Mouse (Mus musculus): ENCODE results near the gene Fam198a. TPM values are rescaled to one million over a fixed set of nuclear protein-coding genes. Genes with fewer than 3 reads are reported as not detected.

The Fam198a gene
- total and polyA plus RNA-seq, 3 experiments = 0.12 to 0.26 TPM; not detected in 1

DNA sequence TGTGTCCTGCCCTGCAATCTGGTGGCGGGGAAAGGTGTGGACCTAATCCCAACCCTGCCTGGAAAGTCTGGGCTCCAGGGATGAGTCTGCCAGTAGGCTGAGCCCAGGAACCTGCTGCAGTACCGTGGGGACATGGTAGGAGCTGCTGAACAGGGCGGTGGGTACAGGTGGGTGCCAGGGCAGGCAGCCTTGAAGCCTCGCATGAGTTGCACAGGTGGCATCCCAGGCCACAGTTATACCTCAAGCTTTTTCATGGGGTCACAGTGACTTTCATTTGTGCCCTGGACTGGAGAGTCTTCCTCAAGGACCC lies 281 bp downstream of the Fam198a start:
- no peak overlapping the region for H3K9ac ChIP-seq (ENCODE audit: control insufficient read depth, low read depth, low read length, poor library complexity, severe bottlenecking)
- H3K4me3 ChIP-seq (ENCODE audit: control insufficient read depth in 1 of 2, insufficient read depth in 1 of 2, low read depth in 2 of 2, low read length in 2 of 2) = no peak overlapping the region
- H3K79me2 ChIP-seq (ENCODE audit: control insufficient read depth, insufficient read depth, low read length, poor library complexity) = no peaks in the 10 kb centered on the region
- no peak for DNase-seq (ENCODE audit: low read depth, low spot score)
- no peaks in the 10 kb centered on the region for H3K27me3 ChIP-seq (ENCODE audit: control insufficient read depth in 1 of 2, insufficient read depth in 2 of 2, low read length in 2 of 2)
- H3K27ac ChIP-seq (ENCODE audit: control insufficient read depth, low read depth, low read length) = no peak overlapping the region
- H3K36me3 ChIP-seq (ENCODE audit: control insufficient read depth in 1 of 2, insufficient read depth in 2 of 2, low read length in 2 of 2) = no peaks in the 10 kb centered on the region
- no peaks in the 10 kb centered on the region for H3K9me3 ChIP-seq (replicated peaks; ENCODE audit: insufficient read depth, low read length)
- no peak for TF ChIP-seq ZKSCAN1 (IDR thresholded peaks at IDR 0.05; ENCODE audit: low read depth, low read length)
- TF ChIP-seq ETS1 (IDR thresholded peaks at IDR 0.05; ENCODE audit: low read depth, low read length) = no peak
- TF ChIP-seq UBTF (IDR thresholded peaks at IDR 0.05; ENCODE audit: borderline replicate concordance, insufficient read depth, low read depth, low read length) = no peak
- TF ChIP-seq ZNF384 (IDR thresholded peaks at IDR 0.05; ENCODE audit: low read depth, low read length) = no peak
- no peak for TF ChIP-seq MAZ (IDR thresholded peaks at IDR 0.05; ENCODE audit: low read depth, low read length)
- TF ChIP-seq SIN3A (IDR thresholded peaks at IDR 0.05; ENCODE audit: low read length) = no peak
- H3K4me1 ChIP-seq (ENCODE audit: control insufficient read depth in 1 of 2, insufficient read depth in 2 of 2, low read length in 2 of 2) = no peaks in the 10 kb centered on the region

DNA sequence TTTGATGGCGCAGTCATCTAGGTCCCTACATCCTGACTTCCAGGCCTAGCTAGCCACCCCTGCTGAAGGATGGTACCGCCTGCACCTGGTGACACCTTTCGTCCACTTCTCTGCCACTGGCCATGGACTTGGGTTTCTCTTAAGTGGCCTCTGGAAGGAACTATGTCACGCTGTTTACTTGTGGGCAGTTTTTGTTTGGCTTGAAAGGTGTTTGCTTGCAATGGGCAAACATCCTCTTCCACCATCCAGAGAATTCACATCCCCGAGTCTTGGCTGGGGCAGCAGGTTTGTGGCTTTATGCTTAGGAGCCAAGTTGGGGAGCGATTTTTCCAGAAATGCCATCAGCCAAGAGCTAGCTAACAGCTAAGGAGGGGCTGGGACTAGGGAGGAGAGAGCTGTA lies 1.8 kb downstream of the Fam198a start:
- TF ChIP-seq USF1 (IDR thresholded peaks at IDR 0.05; ENCODE audit: low read depth, low read length) (no peak), KAT2A (conservative IDR thresholded peaks at IDR 0.05; ENCODE audit: low read depth, low read length) (no peak), CHD2 (IDR thresholded peaks at IDR 0.05; ENCODE audit: low read length) (no peak), ELF1 (IDR thresholded peaks at IDR 0.05; ENCODE audit: low read depth, low read length) (no peak), POLR2A (IDR thresholded peaks at IDR 0.05; ENCODE audit: control insufficient read depth in 1 of 2, insufficient read depth in 1 of 2, low read depth in 1 of 2, low read length in 2 of 2, poor library complexity in 1 of 2) (no peak), E2F4 (IDR thresholded peaks at IDR 0.05; ENCODE audit: borderline replicate concordance, low read depth, low read length) (no peak), CHD1 (IDR thresholded peaks at IDR 0.05; ENCODE audit: low read depth, low read length) (no peak), MAX (IDR thresholded peaks at IDR 0.05; ENCODE audit: low read length) (no peak), MXI1 (IDR thresholded peaks at IDR 0.05; ENCODE audit: low read depth, low read length) (no peak), NELFE (IDR thresholded peaks at IDR 0.05; ENCODE audit: low read depth, low read length) (no peak), BHLHE40 (IDR thresholded peaks at IDR 0.05; ENCODE audit: borderline replicate concordance, low read depth, low read length) (no peak), POLR2AphosphoS2 (IDR thresholded peaks at IDR 0.05; ENCODE audit: low read length) (no peak), GABPA (IDR thresholded peaks at IDR 0.05; ENCODE audit: low read depth, low read length) (no peak), ZNF384 (IDR thresholded peaks at IDR 0.05; ENCODE audit: low read depth, low read length) (no peak), NRF1 (IDR thresholded peaks at IDR 0.05; ENCODE audit: insufficient read depth, low read depth, low read length, poor library complexity, severe bottlenecking) (no peak), EP300 (IDR thresholded peaks at IDR 0.05; ENCODE audit: low read depth in 1 of 2, low read length in 2 of 2) (no peak)
- Histone ChIP-seq H3K4me1 (ENCODE audit: control insufficient read depth in 1 of 2, insufficient read depth in 2 of 2, low read length in 2 of 2) (no peaks in the 10 kb centered on the region), H3K9me3 (replicated peaks; ENCODE audit: insufficient read depth, low read length) (no peaks in the 10 kb centered on the region), H3K9ac (ENCODE audit: control insufficient read depth, low read depth, low read length, poor library complexity, severe bottlenecking) (no peak overlapping the region), H3K36me3 (ENCODE audit: control insufficient read depth in 1 of 2, insufficient read depth in 2 of 2, low read length in 2 of 2) (no peaks in the 10 kb centered on the region), H3K27me3 (ENCODE audit: control insufficient read depth in 1 of 2, insufficient read depth in 2 of 2, low read length in 2 of 2) (no peaks in the 10 kb centered on the region), H3K79me2 (ENCODE audit: control insufficient read depth, insufficient read depth, low read length, poor library complexity) (no peaks in the 10 kb centered on the region), H3K27ac (ENCODE audit: control insufficient read depth, low read depth, low read length) (no peak overlapping the region), H3K4me3 (ENCODE audit: control insufficient read depth in 1 of 2, insufficient read depth in 1 of 2, low read depth in 2 of 2, low read length in 2 of 2) (no peak overlapping the region)
- no peak for DNase-seq (ENCODE audit: low read depth, low spot score)

Data from MEL (cell line).